Mouse (Mus musculus) intestine, embryonic 15.5 days (tissue): ENCODE measurements around the gene Padi1. TPM values are rescaled to one million over a fixed set of nuclear protein-coding genes. Genes with fewer than 3 reads are reported as not detected.

ENCODE experiments used
- ATAC-seq: fragments of 200-750 bp; cut with Nextera tagmentation; 2 replicates; pipeline ENCODE4 v1.8.0; 2017; ENCODE audit warnings: moderate TSS enrichment, moderate library complexity
- H3K27ac ChIP-seq: fragments of 300-500 bp; sonication (generic); 2 replicates; pipeline ENCODE4 v1.5.1; 2015; ENCODE audit warnings: mild to moderate bottlenecking, inconsistent platforms
- H3K27me3 ChIP-seq: fragments of 300-500 bp; sonication (generic); replicated peaks from 2 replicates; pipeline ENCODE4 v1.6.1; 2015; ENCODE audit warnings: inconsistent platforms
- H3K36me3 ChIP-seq: fragments of 300-500 bp; sonication (generic); 2 replicates; pipeline ENCODE4 v1.6.1; 2015; ENCODE audit warnings: inconsistent platforms
- H3K4me1 ChIP-seq: fragments of 300-500 bp; sonication (generic); replicated peaks from 2 replicates; pipeline ENCODE4 v1.6.1; 2015; ENCODE audit warnings: inconsistent platforms
- H3K4me2 ChIP-seq: fragments of 300-500 bp; sonication (generic); replicated peaks from 2 replicates; pipeline ENCODE4 v1.6.1; 2015; ENCODE audit warnings: mild to moderate bottlenecking, inconsistent platforms
- H3K4me3 ChIP-seq: fragments of 300-500 bp; sonication (generic); replicated peaks from 2 replicates; pipeline ENCODE4 v1.5.1; 2015; ENCODE audit warnings: inconsistent platforms
- H3K9ac ChIP-seq: fragments of 300-500 bp; sonication (generic); 2 replicates; pipeline ENCODE4 v1.6.1; 2015; ENCODE audit warnings: inconsistent platforms
- H3K9me3 ChIP-seq: fragments of 300-500 bp; sonication (generic); 2 replicates; pipeline ENCODE4 v1.6.1; 2016; ENCODE audit warnings: inconsistent platforms
- WGBS: fragments of 180-500 bp; shearing (Covaris S2); methylation state at CpG from one replicate; pipeline ENCODE4 v1.1.7; 2015; 5-methylcytosine and 5-hydroxymethylcytosine counted together
- polyA plus RNA-seq: library from polyadenylated mRNA; unstranded; fragments of >200 nt; fragmentation: Nextera tagmentation; extraction: Ambion mirVana; gene quantifications from 2 replicates; pipeline ENCODE4 v1.2.1, GENCODE M21; 2015

Gene Padi1
- polyA plus RNA-seq, 1 experiment from 2014 or later = 0.19 TPM

DNA sequence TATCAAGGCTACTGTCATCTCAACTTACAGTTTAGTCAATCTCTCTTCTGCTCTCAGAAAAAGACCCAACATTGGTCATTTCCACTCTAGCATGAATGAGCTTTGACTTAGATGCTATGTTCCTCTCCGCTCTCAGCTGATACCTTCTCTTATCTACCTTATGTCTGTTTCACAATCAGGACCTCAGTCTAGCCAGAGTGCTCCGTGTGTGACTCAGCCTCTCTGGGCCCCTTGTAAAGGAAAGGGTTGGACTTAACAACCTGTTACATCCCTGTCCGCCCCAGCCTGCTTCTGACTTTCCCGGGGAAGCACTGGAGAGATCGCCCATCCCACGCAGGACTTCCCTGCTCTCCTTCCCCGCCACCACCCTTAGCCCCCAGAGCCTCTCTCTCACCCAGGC is 53.0 kb downstream of the Padi1 start:
- Histone ChIP-seq H3K9ac (no peak overlapping the region), H3K4me3 (no peak overlapping the region), H3K27me3 (no peaks in the 10 kb centered on the region), H3K27ac (no peak overlapping the region), H3K4me1 (peaks cover 8% of the 10 kb centered on the region; the same call in 1 of the 2 replicates), H3K4me2 (no peak overlapping the region; the same call in 1 of the 2 replicates), H3K36me3 (no peaks in the 10 kb centered on the region), H3K9me3 (no peaks in the 10 kb centered on the region)
- WGBS = 64% methylated on average over 7 of the region's 7 CpGs
- ATAC-seq = peak; percentile 81

DNA sequence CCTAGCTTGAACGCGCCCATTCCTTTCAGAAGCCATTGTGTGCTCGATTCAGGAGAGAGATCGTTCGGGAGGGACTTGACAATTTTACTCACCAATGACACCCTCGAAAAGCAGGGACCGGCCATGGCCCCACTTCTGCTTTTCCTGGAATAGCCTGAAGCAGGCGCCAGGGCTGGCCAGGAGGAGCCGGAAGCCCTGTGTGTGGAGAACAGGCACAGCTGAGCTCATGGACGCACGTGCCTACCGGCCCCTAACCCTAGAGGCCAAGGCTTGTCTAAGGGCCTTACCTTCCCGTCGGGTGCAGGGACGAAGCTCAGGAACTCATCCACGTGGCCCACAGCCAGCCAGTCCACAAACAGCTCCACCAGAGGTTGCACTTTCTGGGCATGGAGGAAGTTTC is 54.5 kb downstream of the Padi1 start:
- no peak overlapping the region for H3K27ac ChIP-seq
- no peak for ATAC-seq
- H3K9me3 ChIP-seq = no peaks in the 10 kb centered on the region
- 84% methylated on average over 16 of the region's 16 CpGs for WGBS
- H3K27me3 ChIP-seq = no peaks in the 10 kb centered on the region
- no peak overlapping the region for H3K4me2 ChIP-seq
- no peak overlapping the region for H3K9ac ChIP-seq
- no peak overlapping the region for H3K4me3 ChIP-seq
- peaks cover 8% of the 10 kb centered on the region; the same call in 1 of the 2 replicates for H3K4me1 ChIP-seq
- H3K36me3 ChIP-seq = no peaks in the 10 kb centered on the region

DNA sequence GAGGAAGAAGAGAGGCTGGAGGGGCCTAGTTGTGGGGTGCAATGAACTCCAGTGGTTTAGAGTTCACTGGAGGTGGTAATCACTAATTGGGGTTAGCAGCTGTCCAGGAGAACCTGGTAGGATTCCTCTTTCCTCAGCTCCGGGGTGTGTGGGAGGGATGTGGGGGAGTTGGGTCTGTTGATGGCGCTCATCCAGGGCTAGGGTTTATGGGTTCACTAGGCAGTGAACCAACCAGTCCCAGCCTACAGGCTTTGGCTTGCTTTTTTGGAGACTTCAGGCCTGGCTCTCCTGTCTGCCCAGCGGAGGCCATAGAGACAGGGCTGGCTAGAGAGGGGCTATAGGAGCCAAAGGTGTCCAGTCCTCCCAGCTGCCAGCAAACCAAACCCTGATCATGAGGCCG is 55.6 kb downstream of the Padi1 start:
- WGBS = 74% methylated on average over 4 of the region's 4 CpGs
- Histone ChIP-seq H3K27me3 (no peaks in the 10 kb centered on the region), H3K9me3 (no peaks in the 10 kb centered on the region), H3K36me3 (no peaks in the 10 kb centered on the region), H3K4me3 (no peak overlapping the region), H3K4me2 (no peak overlapping the region), H3K27ac (no peak overlapping the region), H3K9ac (no peak overlapping the region), H3K4me1 (peaks cover 8% of the 10 kb centered on the region; the same call in 1 of the 2 replicates)
- ATAC-seq = peak; percentile 2; the same call in 1 of the 2 replicates

DNA sequence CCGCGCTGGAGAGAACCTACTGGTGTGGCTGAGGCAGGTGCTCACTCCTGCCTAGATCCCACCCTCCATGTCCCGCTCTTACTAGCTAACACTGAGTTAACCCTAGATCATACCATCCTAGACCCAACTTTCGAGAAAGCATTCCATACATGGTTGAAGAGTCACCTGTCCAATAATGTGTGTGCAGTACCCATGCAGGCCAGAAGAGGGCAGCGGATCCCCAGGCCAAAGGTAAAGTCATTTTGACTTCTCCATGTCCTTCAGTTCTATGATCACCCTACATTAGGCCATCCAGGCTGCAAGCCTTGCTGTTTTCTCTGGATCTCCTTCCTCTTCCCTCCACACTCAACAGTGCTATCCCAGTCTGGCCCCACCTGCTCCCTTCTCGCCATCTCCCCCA is 56.6 kb downstream of the Padi1 start:
- Histone ChIP-seq H3K9me3 (no peaks in the 10 kb centered on the region), H3K4me3 (no peak overlapping the region), H3K27ac (no peak overlapping the region), H3K36me3 (no peaks in the 10 kb centered on the region), H3K4me2 (no peak overlapping the region), H3K9ac (no peak overlapping the region), H3K27me3 (no peaks in the 10 kb centered on the region), H3K4me1 (peaks cover 8% of the 10 kb centered on the region; the same call in 1 of the 2 replicates)
- peak; percentile 26; the same call in 1 of the 2 replicates for ATAC-seq
- WGBS = 46% methylated on average over 6 of the region's 6 CpGs

DNA sequence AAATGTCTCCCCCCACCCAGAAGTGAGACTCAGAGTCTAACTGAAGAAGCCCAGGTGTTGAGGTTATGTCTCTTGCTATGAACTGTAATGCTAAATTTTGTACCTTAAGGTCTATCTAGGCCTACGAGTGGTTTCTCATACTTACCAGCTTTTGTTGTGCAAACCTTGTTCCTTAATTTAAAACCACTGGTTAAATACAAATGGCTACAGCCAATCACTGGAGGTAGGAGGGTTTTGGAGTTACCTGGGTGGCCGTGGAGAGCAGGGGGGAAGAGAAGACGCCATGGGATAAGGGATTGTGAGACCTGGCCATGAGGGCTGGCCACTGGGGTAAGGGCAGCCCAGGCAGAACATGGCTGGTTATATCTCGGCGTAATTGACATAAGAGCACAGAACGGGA is 57.3 kb downstream of the Padi1 start:
- 86% methylated on average over 6 of the region's 6 CpGs for WGBS
- no peak overlapping the region for H3K9ac ChIP-seq
- H3K4me2 ChIP-seq = no peak overlapping the region
- H3K4me1 ChIP-seq = peaks cover 8% of the 10 kb centered on the region; the same call in 1 of the 2 replicates
- no peak for ATAC-seq
- H3K9me3 ChIP-seq = no peaks in the 10 kb centered on the region
- H3K36me3 ChIP-seq = no peaks in the 10 kb centered on the region
- no peak overlapping the region for H3K27ac ChIP-seq
- H3K27me3 ChIP-seq = no peaks in the 10 kb centered on the region
- no peak overlapping the region for H3K4me3 ChIP-seq

DNA sequence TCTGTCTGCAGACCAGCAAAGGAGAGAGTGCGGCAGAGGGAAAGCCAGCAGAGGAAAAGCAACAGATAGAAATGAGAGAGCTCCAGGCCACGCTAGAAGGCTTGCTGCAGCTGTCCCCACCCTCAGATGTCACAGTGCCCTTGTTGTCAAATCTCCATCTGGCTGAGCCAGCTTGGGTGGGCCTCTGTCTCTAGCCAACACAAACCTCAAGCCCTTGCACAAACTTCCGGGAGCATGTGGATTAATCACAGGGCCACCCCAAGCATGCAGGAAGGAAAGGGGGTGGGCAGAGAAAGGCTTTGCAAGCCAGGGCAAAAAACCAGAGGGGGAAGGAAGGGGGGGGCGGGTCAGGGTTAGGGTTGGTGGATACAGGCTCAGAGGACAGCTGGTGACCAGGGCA is 58.2 kb downstream of the Padi1 start:
- Histone ChIP-seq H3K36me3 (no peaks in the 10 kb centered on the region), H3K27me3 (no peaks in the 10 kb centered on the region), H3K27ac (no peak overlapping the region), H3K9me3 (no peaks in the 10 kb centered on the region), H3K9ac (no peak overlapping the region), H3K4me3 (no peak overlapping the region), H3K4me1 (peaks cover 8% of the 10 kb centered on the region; the same call in 1 of the 2 replicates), H3K4me2 (no peak overlapping the region)
- 59% methylated on average over 4 of the region's 4 CpGs for WGBS
- no peak for ATAC-seq

DNA sequence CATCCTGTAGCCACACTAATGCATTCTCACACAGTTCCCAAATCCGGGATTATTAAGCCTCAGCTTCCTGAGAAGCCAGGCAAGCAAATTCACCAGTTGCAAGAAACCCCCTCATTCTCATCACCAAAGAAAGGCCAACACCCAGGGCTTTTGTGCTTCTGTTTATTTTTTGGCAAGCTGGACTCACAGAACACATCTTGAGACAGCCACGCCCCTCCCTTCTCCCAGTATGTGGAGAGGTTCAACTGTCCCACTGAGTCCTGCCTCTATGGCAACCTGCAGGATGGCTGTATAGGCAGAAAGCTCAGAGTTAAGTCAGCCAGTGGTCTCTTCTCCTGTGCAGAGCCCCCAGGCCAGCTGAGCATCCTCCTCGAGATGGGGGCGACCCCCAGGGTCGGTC is 60.4 kb downstream of the Padi1 start:
- no peak for ATAC-seq
- Histone ChIP-seq H3K36me3 (no peaks in the 10 kb centered on the region), H3K27ac (no peak overlapping the region), H3K9me3 (no peaks in the 10 kb centered on the region), H3K4me2 (no peak overlapping the region), H3K4me3 (no peak overlapping the region), H3K4me1 (peaks cover 6% of the 10 kb centered on the region; the same call in 1 of the 2 replicates), H3K27me3 (no peaks in the 10 kb centered on the region), H3K9ac (no peak overlapping the region)
- 78% methylated on average over 5 of the region's 5 CpGs for WGBS

DNA sequence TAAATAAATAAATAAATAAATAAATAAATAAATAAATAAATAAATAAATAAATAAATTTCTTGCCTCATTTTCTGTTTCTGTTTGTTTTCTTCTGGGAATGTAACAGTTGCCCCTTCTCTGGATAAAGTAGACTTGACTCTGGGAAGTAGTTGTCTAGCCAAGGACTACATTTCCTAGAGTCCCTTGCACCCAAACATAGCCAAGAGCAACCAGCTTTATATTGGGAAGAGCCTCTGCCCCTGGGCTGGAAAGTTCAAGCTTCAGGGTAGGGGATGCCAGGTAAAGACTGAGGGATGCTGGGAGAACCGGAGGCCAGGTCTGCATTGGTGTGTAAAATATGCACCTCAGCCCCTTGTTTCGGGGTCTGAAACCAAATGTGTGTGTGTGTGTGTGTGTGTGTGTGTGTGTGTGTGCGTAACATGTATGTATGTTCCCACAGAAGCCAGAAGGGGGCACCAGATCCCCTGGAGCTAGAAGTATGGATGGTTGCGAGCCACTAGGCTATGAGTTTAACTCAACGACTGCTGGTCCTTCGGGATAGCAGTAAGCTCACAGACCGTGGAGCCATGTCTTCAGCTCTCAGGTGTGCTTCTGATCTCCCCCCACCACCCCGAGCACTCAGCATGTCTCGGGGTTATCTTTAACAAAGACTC is 61.2 kb downstream of the Padi1 start:
- Histone ChIP-seq H3K9ac (no peak overlapping the region), H3K4me1 (no peaks in the 10 kb centered on the region), H3K27me3 (no peaks in the 10 kb centered on the region), H3K9me3 (no peaks in the 10 kb centered on the region), H3K4me3 (no peak overlapping the region), H3K4me2 (no peak overlapping the region), H3K27ac (no peak overlapping the region), H3K36me3 (no peaks in the 10 kb centered on the region)
- ATAC-seq = no peak
- WGBS = 93% methylated on average over 9 of the region's 9 CpGs

DNA sequence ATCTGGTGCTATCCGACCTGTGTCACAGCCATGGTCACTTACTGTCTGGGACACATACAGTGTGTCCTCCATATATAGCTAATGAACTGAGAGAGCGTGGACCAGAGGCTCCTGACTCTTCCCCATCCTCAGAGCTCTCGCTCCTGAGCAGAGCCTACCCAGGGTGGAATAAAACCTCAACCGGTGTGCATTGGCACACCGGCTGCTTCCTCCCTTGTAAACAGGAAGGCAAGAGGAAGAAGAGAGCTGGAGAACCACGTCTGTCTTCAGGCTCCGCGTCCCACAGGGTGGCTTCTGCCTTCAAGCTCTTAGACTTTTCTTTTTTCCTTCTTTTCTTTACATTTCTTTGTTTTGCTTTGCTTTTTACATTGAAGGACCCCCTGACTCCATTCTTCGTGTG is 62.8 kb downstream of the Padi1 start:
- no peaks in the 10 kb centered on the region for H3K4me1 ChIP-seq
- H3K27ac ChIP-seq = no peak overlapping the region
- ATAC-seq = no peak
- no peak overlapping the region for H3K9ac ChIP-seq
- H3K9me3 ChIP-seq = no peaks in the 10 kb centered on the region
- H3K4me3 ChIP-seq = no peak overlapping the region
- no peaks in the 10 kb centered on the region for H3K36me3 ChIP-seq
- no peak overlapping the region for H3K4me2 ChIP-seq
- H3K27me3 ChIP-seq = no peaks in the 10 kb centered on the region
- 86% methylated on average over 9 of the region's 9 CpGs for WGBS

DNA sequence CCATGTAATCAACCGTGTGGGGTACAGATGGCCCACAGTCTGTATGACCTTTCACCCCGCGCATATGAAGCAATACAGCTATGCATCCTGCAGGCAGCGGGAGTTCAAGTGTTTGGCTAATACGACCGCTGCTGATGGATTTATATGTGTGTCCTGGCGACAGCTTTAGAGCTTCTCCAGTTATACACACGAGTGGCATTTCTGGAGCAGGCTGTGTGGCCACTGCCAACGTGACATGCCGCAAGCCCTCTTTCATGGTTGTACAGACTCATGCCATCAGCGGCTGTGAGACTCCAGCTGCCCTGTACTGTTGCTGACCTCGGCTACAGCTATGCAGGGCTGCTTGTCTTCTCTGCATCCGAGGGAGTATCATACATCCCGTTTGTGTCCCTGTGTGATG is 65.1 kb downstream of the Padi1 start:
- 66% methylated on average over 14 of the region's 14 CpGs for WGBS
- no peak overlapping the region for H3K4me2 ChIP-seq
- no peak overlapping the region for H3K4me3 ChIP-seq
- no peaks in the 10 kb centered on the region for H3K36me3 ChIP-seq
- H3K9ac ChIP-seq = no peak overlapping the region
- no peaks in the 10 kb centered on the region for H3K9me3 ChIP-seq
- no peaks in the 10 kb centered on the region for H3K4me1 ChIP-seq
- no peaks in the 10 kb centered on the region for H3K27me3 ChIP-seq
- H3K27ac ChIP-seq = no peak overlapping the region
- ATAC-seq = peak; percentile 21; the same call in 1 of the 2 replicates

DNA sequence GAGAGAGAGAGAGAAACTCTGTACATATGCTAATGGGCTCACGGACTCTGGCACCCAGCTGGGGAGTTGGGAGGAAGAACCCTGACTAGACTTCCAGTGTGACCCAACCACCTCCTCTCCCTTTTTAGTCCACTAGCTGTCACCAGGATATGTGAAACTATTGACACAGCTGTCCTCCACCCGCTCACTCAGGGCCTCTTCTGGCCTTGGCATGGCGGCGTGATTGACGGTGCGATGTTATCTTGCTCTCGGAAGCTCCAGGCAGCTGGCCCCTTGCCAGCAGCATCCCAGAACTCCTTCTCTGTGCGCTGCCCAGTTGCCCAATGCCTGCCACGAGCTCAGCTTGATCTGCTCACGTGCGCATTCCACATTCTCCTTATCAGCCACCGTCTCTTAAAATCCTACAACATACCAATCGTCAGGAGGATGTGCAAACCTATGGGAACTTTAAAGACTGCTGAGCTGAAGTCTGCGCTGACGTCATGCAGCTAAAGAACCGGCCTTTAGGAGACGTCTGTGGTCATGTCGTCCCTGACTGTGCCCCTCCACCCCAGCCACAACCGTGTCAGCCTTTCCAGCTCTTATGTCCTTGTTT is 65.7 kb downstream of the Padi1 start:
- no peaks in the 10 kb centered on the region for H3K36me3 ChIP-seq

DNA sequence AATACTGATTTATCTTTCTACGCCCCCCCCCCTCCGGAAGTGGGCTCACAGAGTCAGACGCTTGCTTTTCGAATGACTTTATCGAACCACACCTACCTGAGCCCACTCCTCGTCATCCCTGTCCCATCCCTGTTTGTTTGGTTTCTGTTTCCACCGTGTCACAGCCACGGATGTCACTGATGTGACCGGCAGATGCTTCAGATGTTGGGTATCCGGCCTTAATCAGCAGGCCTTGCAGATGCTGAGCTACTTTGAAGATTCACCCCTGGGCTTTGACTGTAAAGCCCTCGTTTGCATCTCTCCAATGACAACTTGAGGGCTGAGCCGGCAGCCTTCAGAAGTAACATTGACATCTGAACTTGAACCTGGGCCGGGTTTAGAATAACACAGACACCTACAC is 69.0 kb downstream of the Padi1 start:
- Histone ChIP-seq H3K4me3 (no peak overlapping the region), H3K27me3 (no peaks in the 10 kb centered on the region), H3K9ac (no peak overlapping the region), H3K27ac (no peak overlapping the region), H3K36me3 (no peaks in the 10 kb centered on the region), H3K4me1 (no peaks in the 10 kb centered on the region), H3K4me2 (no peak overlapping the region), H3K9me3 (no peaks in the 10 kb centered on the region)
- no peak for ATAC-seq
- WGBS = 65% methylated on average over 13 of the region's 13 CpGs

More for the DNA sequence above, 65.7 kb downstream of the Padi1 start:
- 32% methylated on average over 19 of the region's 19 CpGs for WGBS
- peak; percentile 86 for ATAC-seq
- Histone ChIP-seq H3K27ac (no peak overlapping the region), H3K4me1 (no peaks in the 10 kb centered on the region), H3K27me3 (no peaks in the 10 kb centered on the region), H3K9me3 (no peaks in the 10 kb centered on the region), H3K4me2 (peak overlapping the region; percentile 13; the same call in 1 of the 2 replicates), H3K4me3 (no peak overlapping the region), H3K9ac (no peak overlapping the region)

DNA sequence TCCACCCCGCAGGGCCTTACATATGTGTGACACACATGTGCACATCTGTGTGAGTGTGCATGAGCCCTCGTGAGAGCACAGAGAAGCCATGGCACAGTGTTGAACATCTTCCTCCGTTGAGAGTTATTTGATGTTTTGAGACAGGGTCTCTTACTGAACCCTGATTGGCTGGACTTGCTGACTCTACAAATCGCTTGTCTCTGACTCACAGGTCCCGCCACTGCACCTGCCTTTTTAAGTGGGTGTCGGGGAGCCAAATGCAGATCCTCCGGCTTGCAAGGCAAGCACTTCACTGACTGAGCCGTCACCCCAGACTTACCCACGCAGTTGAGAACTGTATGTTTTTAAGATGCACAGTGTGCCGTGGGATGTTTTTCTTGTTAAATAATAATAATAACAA is 69.7 kb downstream of the Padi1 start:
- H3K36me3 ChIP-seq = no peaks in the 10 kb centered on the region
- no peaks in the 10 kb centered on the region for H3K9me3 ChIP-seq
- no peak overlapping the region for H3K4me3 ChIP-seq
- ATAC-seq = no peak
- 0 out of 2 replicates have a peak, but pooled peaks cover 5% of the 10 kb centered on the region for H3K4me1 ChIP-seq
- H3K27me3 ChIP-seq = no peaks in the 10 kb centered on the region
- H3K27ac ChIP-seq = no peak overlapping the region
- 83% methylated on average over 10 of the region's 10 CpGs for WGBS
- H3K9ac ChIP-seq = no peak overlapping the region
- no peak overlapping the region for H3K4me2 ChIP-seq
